Mouse (Mus musculus) lung, embryonic 14.5 days (tissue): ENCODE results near the gene Cort. TPM values are rescaled to one million over a fixed set of nuclear protein-coding genes. Genes with fewer than 3 reads are reported as not detected.

Experiments
- ATAC-seq: fragments of 200-750 bp; cut with Nextera tagmentation; 2 replicates; pipeline ENCODE4 v1.8.0; 2017; ENCODE audit warnings: mild to moderate bottlenecking, moderate TSS enrichment, moderate library complexity; ENCODE audit not compliant: insufficient read depth
- DNase-seq: peaks from one replicate; pipeline ENCODE4 v3.0.0-alpha.2; 2015
- H3K27ac ChIP-seq: fragments of 300-500 bp; sonication (generic); 2 replicates; pipeline ENCODE4 v1.5.1; 2014; ENCODE audit warnings: low read depth, mild to moderate bottlenecking, moderate library complexity
- H3K27me3 ChIP-seq: fragments of 300-500 bp; sonication (generic); 2 replicates; pipeline ENCODE4 v1.6.1; 2014; ENCODE audit warnings: low read length, control low read depth; ENCODE audit not compliant: insufficient read depth
- H3K36me3 ChIP-seq: fragments of 300-500 bp; sonication (generic); 2 replicates; pipeline ENCODE4 v1.6.1; 2014; ENCODE audit warnings: control low read depth; ENCODE audit not compliant: insufficient read depth
- H3K4me1 ChIP-seq: fragments of 300-500 bp; sonication (generic); 2 replicates; pipeline ENCODE4 v1.6.1; 2014; ENCODE audit warnings: antibody characterized with exemption, control low read depth; ENCODE audit not compliant: insufficient read depth
- H3K4me2 ChIP-seq: fragments of 300-500 bp; sonication (generic); 2 replicates; pipeline ENCODE4 v1.6.1; 2014; ENCODE audit warnings: mild to moderate bottlenecking
- H3K4me3 ChIP-seq: fragments of 300-500 bp; sonication (generic); 2 replicates; pipeline ENCODE4 v1.5.1; 2014; ENCODE audit warnings: low read depth, low read length
- H3K9ac ChIP-seq: fragments of 300-500 bp; sonication (generic); 2 replicates; pipeline ENCODE4 v1.6.1; 2014
- H3K9me3 ChIP-seq: fragments of 300-500 bp; sonication (generic); 2 replicates; pipeline ENCODE4 v1.6.1; 2016; ENCODE audit warnings: low read depth, low read length, control low read depth
- CTCF ChIP-seq: IDR thresholded peaks from 2 replicates; pipeline ENCODE4 v1.5.1; 2016; ENCODE audit warnings: antibody characterized with exemption, low read depth
- WGBS: fragments of 180-500 bp; shearing (Covaris S2); extraction: QIAGEN DNeasy Blood & Tissue Kit; methylation state at CpG from one replicate; pipeline ENCODE4 v1.1.7; 2014; 5-methylcytosine and 5-hydroxymethylcytosine counted together
- polyA plus RNA-seq: library from polyadenylated mRNA; unstranded; fragments of >200 nt; fragmentation: Nextera tagmentation; extraction: Ambion mirVana; gene quantifications from 2 replicates; pipeline ENCODE4 v1.2.1, GENCODE M21; 2014

Gene Cort
- polyA plus RNA-seq, 1 experiment from 2014 or later: not detected

GRCm38 (mm10) chr4:149148084-149148483, 21.5 kb upstream of the Cort start:
- TF ChIP-seq CTCF: no peak
- peaks cover 39% of the 10 kb centered on the region for H3K36me3 ChIP-seq
- H3K4me3 ChIP-seq: no peak overlapping the region
- H3K4me1 ChIP-seq: no peaks in the 10 kb centered on the region
- 68% methylated on average over 4 of the region's 4 CpGs for WGBS
- H3K4me2 ChIP-seq: no peak overlapping the region
- H3K9me3 ChIP-seq: no peaks in the 10 kb centered on the region
- H3K27ac ChIP-seq: no peak overlapping the region
- no peak overlapping the region for H3K9ac ChIP-seq
- DNase-seq (no peak), ATAC-seq (no peak)
- no peaks in the 10 kb centered on the region for H3K27me3 ChIP-seq

GRCm38 (mm10) chr4:149147528-149147927, 21.0 kb upstream of the Cort start:
- H3K4me3 ChIP-seq: no peak overlapping the region
- ATAC-seq (no peak), DNase-seq (no peak)
- no peak overlapping the region for H3K4me2 ChIP-seq
- H3K27me3 ChIP-seq: no peaks in the 10 kb centered on the region
- no peaks in the 10 kb centered on the region for H3K9me3 ChIP-seq
- no peak overlapping the region for H3K9ac ChIP-seq
- WGBS: 66% methylated on average over 7 of the region's 7 CpGs
- H3K27ac ChIP-seq: no peak overlapping the region
- peaks cover 34% of the 10 kb centered on the region for H3K36me3 ChIP-seq
- no peaks in the 10 kb centered on the region for H3K4me1 ChIP-seq
- TF ChIP-seq CTCF: no peak

- Histone ChIP-seq H3K9ac (no peak overlapping the region), H3K4me1 (no peaks in the 10 kb centered on the region), H3K36me3 (peaks cover 10% of the 10 kb centered on the region), H3K9me3 (no peaks in the 10 kb centered on the region), H3K4me2 (no peak overlapping the region), H3K27me3 (no peaks in the 10 kb centered on the region), H3K27ac (no peak overlapping the region), H3K4me3 (no peak overlapping the region)
- no peak for ATAC-seq
- DNase-seq: no peak
- 73% methylated on average over 4 of the region's 4 CpGs for whole genome bisulfite sequencing
- no peak for TF ChIP-seq CTCF
Observed at GRCm38 (mm10) chr4:149145151-149145550, 18.6 kb upstream of the Cort start.

GRCm38 (mm10) chr4:149144459-149144858, 17.9 kb upstream of the Cort start:
- 2% methylated on average over 3 of the region's 3 CpGs for WGBS
- TF ChIP-seq CTCF: peak; percentile 98
- DNase-seq: peak; percentile 96
- H3K4me2 ChIP-seq: no peak overlapping the region
- H3K27me3 ChIP-seq: no peaks in the 10 kb centered on the region
- peak overlapping the region; percentile 26 for H3K9ac ChIP-seq
- H3K9me3 ChIP-seq: no peaks in the 10 kb centered on the region
- H3K36me3 ChIP-seq: peaks cover 4% of the 10 kb centered on the region; the same call in 1 of the 2 replicates
- no peaks in the 10 kb centered on the region for H3K4me1 ChIP-seq
- no peak overlapping the region for H3K27ac ChIP-seq
- ATAC-seq: peak; percentile 86
- no peak overlapping the region for H3K4me3 ChIP-seq

- H3K27ac ChIP-seq: no peak overlapping the region
- ATAC-seq (no peak), DNase-seq (no peak)
- H3K4me1 ChIP-seq: no peaks in the 10 kb centered on the region
- no peak overlapping the region for H3K4me2 ChIP-seq
- 19% methylated on average over 4 of the region's 4 CpGs for WGBS
- H3K9ac ChIP-seq: no peak overlapping the region
- H3K4me3 ChIP-seq: no peak overlapping the region
- TF ChIP-seq CTCF: no peak
- H3K9me3 ChIP-seq: no peaks in the 10 kb centered on the region
- H3K36me3 ChIP-seq: no peaks in the 10 kb centered on the region
- no peaks in the 10 kb centered on the region for H3K27me3 ChIP-seq
Observed at GRCm38 (mm10) chr4:149143594-149143993, 17.0 kb upstream of the Cort start.

- DNase-seq (no peak), ATAC-seq (no peak)
- Histone ChIP-seq H3K9ac (no peak overlapping the region), H3K4me3 (no peak overlapping the region), H3K4me1 (no peaks in the 10 kb centered on the region), H3K9me3 (no peaks in the 10 kb centered on the region), H3K27me3 (no peaks in the 10 kb centered on the region), H3K36me3 (no peaks in the 10 kb centered on the region), H3K4me2 (no peak overlapping the region), H3K27ac (no peak overlapping the region)
- TF ChIP-seq CTCF: no peak
- 65% methylated on average over 8 of the region's 8 CpGs for WGBS
Observed at GRCm38 (mm10) chr4:149138515-149138914, 12.0 kb upstream of the Cort start.

GRCm38 (mm10) chr4:149136982-149137770, 10.6 kb upstream of the Cort start, which contains the start of gene Cenps:
TSS of gene Cenps (minus strand) at chr4:149137629.
- no peaks in the 10 kb centered on the region for H3K4me1 ChIP-seq
- H3K36me3 ChIP-seq: peaks cover 3% of the 10 kb centered on the region; the same call in 1 of the 2 replicates
- TF ChIP-seq CTCF: peak; percentile 96
- peak; percentile 96 for DNase-seq
- no peaks in the 10 kb centered on the region for H3K27me3 ChIP-seq
- H3K9me3 ChIP-seq: no peaks in the 10 kb centered on the region
- peak within 1 kb of the TSS; percentile 58 for H3K4me3 ChIP-seq
- peak within 1 kb of the TSS; percentile 66 for H3K9ac ChIP-seq
- peak within 1 kb of the TSS; percentile 66 for H3K4me2 ChIP-seq
- peak; percentile 93 for ATAC-seq
- peak within 1 kb of the TSS; percentile 90 for H3K27ac ChIP-seq
- WGBS: 1% methylated on average over 68 of the region's 68 CpGs
